Mouse (Mus musculus) myocyte (in vitro differentiated cells): ENCODE data around the gene Edem2. TPM values are rescaled to one million over a fixed set of nuclear protein-coding genes. Genes with fewer than 3 reads are reported as not detected.

ENCODE experiments used
- H3K27me3 ChIP-seq: one replicate; pipeline ENCODE4 v1.6.1; 2011; ENCODE audit not compliant: control insufficient read depth, insufficient read depth, insufficient read length
- H3K36me3 ChIP-seq: one replicate; pipeline ENCODE4 v1.6.1; 2011; ENCODE audit not compliant: control insufficient read depth, insufficient read depth
- H3K4me2 ChIP-seq: one replicate; pipeline ENCODE4 v1.6.1; 2011; ENCODE audit warnings: low read depth, control low read depth
- H3K4me3 ChIP-seq: one replicate; pipeline ENCODE4 v1.5.1; 2011; ENCODE audit warnings: mild to moderate bottlenecking, control low read depth, moderate library complexity
- H3K79me2 ChIP-seq: one replicate; pipeline ENCODE4 v1.6.1; 2011; ENCODE audit not compliant: control insufficient read depth, insufficient read depth
- H3ac ChIP-seq: one replicate; pipeline ENCODE4 v1.6.1; 2011; ENCODE audit not compliant: control insufficient read depth, insufficient read length
- CEBPB ChIP-seq: IDR thresholded peaks from 2 replicates; pipeline ENCODE4 v1.6.1; 2011; ENCODE audit warnings: mild to moderate bottlenecking, moderate library complexity; ENCODE audit not compliant: poor library complexity, insufficient read depth, severe bottlenecking
- E2F4 ChIP-seq: IDR thresholded peaks from one replicate; pipeline ENCODE4 v1.6.1; 2011; ENCODE audit warnings: mild to moderate bottlenecking, control low read depth, moderate library complexity; ENCODE audit not compliant: insufficient read depth
- MAX ChIP-seq: IDR thresholded peaks from one replicate; pipeline ENCODE4 v1.6.1; 2011; ENCODE audit warnings: low read depth, mild to moderate bottlenecking, control low read depth
- MYOD1 ChIP-seq, 3 experiments: IDR thresholded peaks; one replicate each; pipeline ENCODE4 v1.6.1; 2011; ENCODE audit warnings: control low read depth in 2 of 3, low read depth in 2 of 3, mild to moderate bottlenecking in 2 of 3, moderate library complexity in 1 of 3; ENCODE audit not compliant: insufficient read length in 2 of 3, control insufficient read depth in 1 of 3
- MYOG ChIP-seq, 3 experiments: IDR thresholded peaks; one replicate each; pipeline ENCODE4 v1.6.1; 2011; ENCODE audit warnings: control low read depth in 2 of 3, low read depth in 2 of 3, mild to moderate bottlenecking in 2 of 3; ENCODE audit not compliant: insufficient read length in 2 of 3, control insufficient read depth in 1 of 3, insufficient read depth in 1 of 3
- POLR2A ChIP-seq: IDR thresholded peaks from one replicate; pipeline ENCODE4 v1.6.1; 2011; ENCODE audit warnings: low read depth, mild to moderate bottlenecking, control low read depth, moderate library complexity; ENCODE audit not compliant: insufficient read length
- POLR2AphosphoS2 ChIP-seq: IDR thresholded peaks from one replicate; pipeline ENCODE4 v1.6.1; 2011; ENCODE audit warnings: low read depth, control low read depth; ENCODE audit not compliant: insufficient read length
- REST ChIP-seq: IDR thresholded peaks from one replicate; pipeline ENCODE4 v1.6.1; 2011; ENCODE audit warnings: mild to moderate bottlenecking, control low read depth, moderate library complexity; ENCODE audit not compliant: insufficient read depth, insufficient read length
- SRF ChIP-seq: IDR thresholded peaks from one replicate; pipeline ENCODE4 v1.6.1; 2011; ENCODE audit warnings: low read depth; ENCODE audit not compliant: control insufficient read depth, insufficient read length
- TCF12 ChIP-seq: IDR thresholded peaks from one replicate; pipeline ENCODE4 v1.6.1; 2011; ENCODE audit warnings: mild to moderate bottlenecking, control low read depth; ENCODE audit not compliant: poor library complexity, insufficient read depth, severe bottlenecking
- TCF3 ChIP-seq: IDR thresholded peaks from one replicate; pipeline ENCODE4 v1.6.1; 2011; ENCODE audit warnings: low read depth, control low read depth; ENCODE audit not compliant: insufficient read length
- USF1 ChIP-seq: IDR thresholded peaks from one replicate; pipeline ENCODE4 v1.6.1; 2011; ENCODE audit warnings: low read depth, mild to moderate bottlenecking, control low read depth, moderate library complexity
- polyA plus RNA-seq: library from polyadenylated mRNA; unstranded; fragments of >200 nt; fragmentation: generic; extraction: Trizol; gene quantifications from one replicate; pipeline ENCODE4 v1.2.1, GENCODE M21; 2012; ENCODE audit warnings: missing spikeins

The Edem2 gene
- polyA plus RNA-seq, 1 experiment = 21.9 TPM

GRCm38 (mm10) chr2:155679586-155680110 is 49.6 kb downstream of the Edem2 start:
- H3K4me3 ChIP-seq = no peak overlapping the region
- TF ChIP-seq POLR2A (no peak), USF1 (no peak), POLR2AphosphoS2 (no peak), TCF12 (no peak), MYOG (IDR thresholded peaks at IDR 0.05; ENCODE audit: control insufficient read depth in 1 of 3, insufficient read depth in 1 of 3, insufficient read length in 2 of 3, low read depth in 2 of 3) (no peak), MYOD1 (IDR thresholded peaks at IDR 0.05; ENCODE audit: control insufficient read depth in 1 of 3, insufficient read length in 2 of 3, low read depth in 2 of 3) (no peak), CEBPB (no peak), SRF (no peak), MAX (no peak), E2F4 (no peak)
- H3ac ChIP-seq = no peak overlapping the region
- H3K27me3 ChIP-seq = no peaks in the 10 kb centered on the region
- H3K36me3 ChIP-seq = no peaks in the 10 kb centered on the region
- H3K79me2 ChIP-seq = peaks cover 96% of the 10 kb centered on the region
- no peak overlapping the region for H3K4me2 ChIP-seq

- H3K36me3 ChIP-seq = peaks cover 22% of the 10 kb centered on the region
- peaks cover 71% of the 10 kb centered on the region for H3K79me2 ChIP-seq
- TF ChIP-seq TCF12 (no peak), MAX (no peak), CEBPB (no peak)
- no peak overlapping the region for H3ac ChIP-seq
- no peaks in the 10 kb centered on the region for H3K27me3 ChIP-seq
- H3K4me2 ChIP-seq = peak overlapping the region; percentile 27
- H3K4me3 ChIP-seq = no peak overlapping the region
Observed at GRCm38 (mm10) chr2:155675118-155675517, 54.2 kb downstream of the Edem2 start.

- peaks cover 55% of the 10 kb centered on the region for H3K79me2 ChIP-seq
- no peak overlapping the region for H3ac ChIP-seq
- peaks cover 22% of the 10 kb centered on the region for H3K36me3 ChIP-seq
- TF ChIP-seq USF1 = no peak
- TF ChIP-seq TCF12 = no peak
- peak in 1 of 3 experiments; percentile 15 for TF ChIP-seq MYOD1 (IDR thresholded peaks at IDR 0.05; ENCODE audit: control insufficient read depth in 1 of 3, insufficient read length in 2 of 3, low read depth in 2 of 3)
- TF ChIP-seq E2F4 = no peak
- no peak for TF ChIP-seq MAX
- no peak for TF ChIP-seq POLR2AphosphoS2
- no peak for TF ChIP-seq POLR2A
- TF ChIP-seq MYOG (IDR thresholded peaks at IDR 0.05; ENCODE audit: control insufficient read depth in 1 of 3, insufficient read depth in 1 of 3, insufficient read length in 2 of 3, low read depth in 2 of 3) = no peak
- H3K4me3 ChIP-seq = no peak overlapping the region
- H3K27me3 ChIP-seq = no peaks in the 10 kb centered on the region
- H3K4me2 ChIP-seq = no peak overlapping the region
Observed at GRCm38 (mm10) chr2:155673546-155673945, 55.7 kb downstream of the Edem2 start.

GRCm38 (mm10) chr2:155671236-155671635 is 58.0 kb downstream of the Edem2 start:
- TF ChIP-seq TCF3 = no peak
- TF ChIP-seq SRF = no peak
- no peak for TF ChIP-seq USF1
- TF ChIP-seq POLR2A = no peak
- no peak for TF ChIP-seq MYOD1 (IDR thresholded peaks at IDR 0.05; ENCODE audit: control insufficient read depth in 1 of 3, insufficient read length in 2 of 3, low read depth in 2 of 3)
- no peak for TF ChIP-seq CEBPB
- no peak for TF ChIP-seq E2F4
- TF ChIP-seq REST = no peak
- no peak for TF ChIP-seq TCF12
- TF ChIP-seq POLR2AphosphoS2 = no peak
- TF ChIP-seq MAX = no peak
- TF ChIP-seq MYOG (IDR thresholded peaks at IDR 0.05; ENCODE audit: control insufficient read depth in 1 of 3, insufficient read depth in 1 of 3, insufficient read length in 2 of 3, low read depth in 2 of 3) = no peak
- peaks cover 32% of the 10 kb centered on the region for H3K79me2 ChIP-seq
- no peak overlapping the region for H3K4me2 ChIP-seq
- H3ac ChIP-seq = no peak overlapping the region
- no peak overlapping the region for H3K4me3 ChIP-seq
- peaks cover 22% of the 10 kb centered on the region for H3K36me3 ChIP-seq
- no peaks in the 10 kb centered on the region for H3K27me3 ChIP-seq

- no peak overlapping the region for H3ac ChIP-seq
- H3K36me3 ChIP-seq = peaks cover 25% of the 10 kb centered on the region
- H3K4me2 ChIP-seq = no peak overlapping the region
- no peak for TF ChIP-seq CEBPB
- no peaks in the 10 kb centered on the region for H3K27me3 ChIP-seq
- no peak overlapping the region for H3K4me3 ChIP-seq
- H3K79me2 ChIP-seq = peaks cover 6% of the 10 kb centered on the region
Observed at GRCm38 (mm10) chr2:155668461-155668860, 60.8 kb downstream of the Edem2 start.
